Mouse (Mus musculus): ENCODE results near the gene Il17rd.

Gene Il17rd

DNA sequence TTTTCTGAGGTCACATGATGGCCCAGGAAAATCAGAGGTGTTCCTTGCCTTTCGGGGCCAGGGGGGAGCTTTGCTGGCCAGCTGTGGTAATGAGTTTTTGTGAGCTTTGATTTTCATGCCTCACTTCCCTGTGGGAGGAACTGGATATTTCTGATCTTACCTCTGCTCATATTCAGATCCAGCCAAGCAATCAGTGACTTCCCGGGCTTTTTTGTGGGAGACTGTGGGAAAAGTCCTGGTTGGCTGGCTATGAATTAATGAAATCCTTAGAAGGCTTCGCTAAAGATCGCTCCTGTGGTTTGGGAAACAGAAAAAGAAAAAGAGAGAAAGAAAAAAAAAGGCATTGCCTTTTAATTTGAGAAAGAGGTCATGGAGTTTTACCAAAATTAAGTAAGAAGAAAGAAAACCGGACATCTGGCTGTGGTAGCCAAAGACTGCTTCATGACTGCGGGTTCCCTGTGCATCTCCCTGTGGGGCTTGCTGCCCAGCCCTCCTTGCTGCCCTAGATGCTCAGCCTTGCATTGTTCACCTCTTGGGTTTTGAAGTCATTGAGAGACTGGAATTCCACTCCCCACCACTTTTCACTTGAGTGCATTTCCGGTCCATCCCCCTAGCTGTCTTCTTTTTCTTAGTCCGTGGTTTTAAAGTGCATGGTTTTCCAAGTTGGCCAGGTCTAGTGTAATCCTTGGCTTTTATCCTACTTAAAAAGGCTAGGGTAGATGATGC, 9.7 kb downstream of the Il17rd start:
- DNase-seq, result no peak

GRCm38 (mm10) chr14:27050043-27050442, 11.3 kb downstream of the Il17rd start:
- no peak for DNase-seq

DNA sequence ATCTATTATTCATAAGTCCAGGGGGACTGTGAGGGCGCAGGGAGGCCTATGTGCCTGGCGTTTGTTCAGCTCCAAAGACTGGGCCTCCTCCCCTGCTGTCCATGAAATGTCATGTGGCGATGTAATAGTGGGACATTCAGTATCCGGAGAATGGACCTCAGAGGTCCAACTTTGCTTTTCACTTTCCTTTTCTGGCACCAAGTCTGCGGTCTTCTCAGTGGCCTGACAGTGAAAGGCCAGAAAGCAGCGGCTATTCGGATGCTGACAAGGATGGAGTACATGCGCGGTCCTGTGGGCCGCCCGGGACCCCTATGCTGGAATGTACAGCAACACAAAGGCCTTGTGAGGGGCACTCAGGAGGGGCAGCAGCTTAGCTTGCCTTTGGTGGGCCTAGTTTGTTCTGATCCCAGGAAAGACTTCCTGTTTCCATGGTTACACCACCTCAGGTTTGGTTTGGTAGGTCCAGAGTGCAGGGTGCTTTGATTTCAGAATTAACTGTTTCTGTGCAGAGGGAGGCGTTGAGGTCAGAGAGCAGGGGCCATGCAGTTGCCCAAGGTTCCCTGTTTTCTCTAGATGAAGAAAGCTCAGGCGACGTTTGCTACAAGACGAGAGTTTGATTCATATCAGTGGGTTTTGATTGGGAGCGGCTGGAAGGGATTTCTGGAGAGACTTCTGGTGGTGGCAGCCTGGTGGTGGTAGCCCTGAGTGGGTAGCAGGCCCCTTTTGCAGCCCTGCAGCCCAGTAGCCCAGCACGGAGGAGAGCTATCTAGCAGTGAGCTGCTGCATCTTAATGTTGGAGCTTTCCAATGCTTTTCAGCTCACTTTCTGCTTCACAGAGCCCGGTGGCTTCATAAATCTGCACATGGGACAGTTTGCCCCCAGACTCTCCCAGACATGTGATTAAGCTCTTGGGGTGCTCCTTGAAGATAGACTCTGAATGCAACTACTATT, 12.1 kb downstream of the Il17rd start:
- no peak for DNase-seq

DNA sequence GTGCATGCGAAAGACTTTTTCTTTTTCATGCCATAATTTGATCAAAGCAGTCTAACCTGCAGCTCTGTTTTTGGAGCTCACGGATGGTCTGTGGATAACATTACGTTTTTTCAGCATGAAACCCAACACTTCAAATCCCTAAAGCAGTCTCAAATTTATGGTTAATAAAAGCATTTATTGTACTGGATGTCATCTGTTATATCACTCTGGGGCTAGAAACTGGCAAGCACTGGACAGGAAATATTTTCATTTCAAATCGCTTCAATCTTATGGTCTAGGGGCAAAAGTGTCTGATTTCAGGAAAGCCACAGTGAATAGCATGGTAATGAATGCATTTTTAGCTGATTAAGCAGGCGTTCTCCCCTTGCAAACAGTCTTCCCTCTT, 12.8 kb downstream of the Il17rd start:
- DNase-seq, result no peak

DNA sequence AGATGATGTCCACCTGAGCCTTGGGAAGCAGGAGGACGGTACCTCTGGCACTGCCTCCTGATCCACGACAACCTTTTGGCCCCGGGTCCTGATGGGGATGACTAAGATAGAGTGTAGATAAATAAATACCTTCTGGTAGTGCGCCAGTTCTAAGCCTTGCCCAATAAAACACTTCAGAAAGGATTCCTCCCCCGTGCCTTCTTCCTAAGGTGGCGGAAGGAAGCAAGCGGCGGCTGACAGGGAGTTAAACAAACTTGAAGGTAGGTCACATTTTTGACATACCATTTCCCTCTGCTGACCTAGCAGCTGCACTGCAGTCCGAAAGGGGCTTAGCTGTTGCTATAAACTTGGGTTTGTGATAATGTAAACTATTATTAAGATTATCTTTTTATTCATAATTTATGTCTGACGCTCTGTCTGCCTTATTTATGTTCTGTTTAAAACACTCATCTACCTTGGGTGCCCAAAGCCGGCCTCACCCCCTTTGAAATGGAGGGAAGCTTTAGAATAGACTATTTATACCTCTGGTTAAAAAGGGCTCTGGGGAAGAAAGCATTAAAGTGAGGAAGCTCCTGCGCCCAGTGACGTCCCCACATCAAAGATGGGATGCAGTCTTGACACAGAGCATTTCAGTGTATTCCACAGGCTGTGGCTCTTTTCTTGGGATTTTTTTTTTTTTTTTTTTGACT, 19.9 kb downstream of the Il17rd start:
- DNase-seq, result no peak

DNA sequence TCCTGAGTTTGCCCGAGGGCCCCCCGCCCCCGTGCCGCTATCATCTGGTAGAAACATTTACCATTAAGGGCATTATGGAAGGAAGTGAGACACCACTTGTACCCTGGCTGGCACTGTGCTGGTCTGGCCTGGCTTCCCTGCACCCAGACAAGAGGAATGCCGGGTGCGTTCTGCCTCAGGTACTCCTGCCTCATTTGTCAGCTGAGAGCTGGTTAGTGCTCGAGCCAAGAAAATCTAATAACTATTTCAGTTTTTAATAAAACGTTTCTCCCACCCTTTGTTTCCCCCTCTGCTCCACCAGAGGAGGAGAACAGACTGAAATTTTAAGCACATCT, 20.4 kb downstream of the Il17rd start:
- DNase-seq, result no peak

- DNase-seq, result no peak
Measured at GRCm38 (mm10) chr14:27063338-27063737, 24.6 kb downstream of the Il17rd start.

GRCm38 (mm10) chr14:27066171-27066929, 27.6 kb downstream of the Il17rd start:
- DNase-seq, result no peak

DNA sequence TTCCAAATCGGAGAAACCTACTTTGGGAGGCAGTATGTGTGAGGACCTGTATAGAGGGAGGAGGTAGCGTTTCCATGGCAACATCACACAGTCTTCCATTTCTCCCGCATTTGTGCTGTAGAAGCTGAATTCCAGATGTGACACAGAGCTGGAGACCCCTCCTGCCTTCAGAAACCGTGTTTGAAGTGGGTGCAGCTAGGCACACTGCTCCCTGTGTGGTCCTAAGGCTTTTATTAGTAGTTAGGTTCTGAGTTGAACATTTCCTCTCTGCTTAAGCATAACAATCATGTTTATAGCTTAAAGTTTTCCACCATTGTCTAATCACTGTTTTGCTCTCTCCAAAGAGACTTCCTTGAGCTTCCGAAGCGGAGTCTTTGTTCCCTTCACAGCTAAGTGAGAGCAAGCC, 29.1 kb downstream of the Il17rd start:
- DNase-seq, result no peak

DNA sequence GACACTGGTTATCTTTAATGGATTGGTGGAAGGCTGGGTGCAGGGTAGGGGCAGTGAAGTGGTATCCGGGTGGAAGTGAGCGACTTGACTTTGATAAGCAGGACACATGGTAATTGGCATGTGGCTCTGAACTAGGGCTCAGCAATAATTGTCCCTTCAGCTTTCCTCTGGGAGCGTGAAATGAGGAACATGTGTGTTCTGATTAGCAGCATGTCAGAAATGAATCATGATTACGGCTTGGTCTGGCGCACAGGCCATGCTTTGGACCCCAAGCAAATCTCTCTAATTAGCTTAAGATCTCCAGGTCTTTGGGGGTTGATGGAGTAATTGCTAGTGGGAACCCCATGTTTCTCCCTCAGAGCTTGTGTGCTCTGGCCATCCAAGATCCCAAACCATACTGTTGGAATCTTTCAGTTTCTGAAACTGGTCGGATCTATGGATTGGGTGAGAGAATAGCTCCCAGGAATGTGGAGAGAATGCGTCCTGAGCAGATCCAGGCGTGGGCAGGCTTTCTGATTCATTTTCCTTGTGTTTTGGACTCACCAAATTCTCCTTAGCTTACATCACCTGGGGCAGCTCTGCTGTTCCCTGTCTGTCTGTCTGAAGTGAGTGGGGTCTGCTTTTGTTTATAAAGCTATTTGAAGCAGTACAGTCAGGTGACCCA, 30.8 kb downstream of the Il17rd start:
- DNase-seq, result no peak

DNA sequence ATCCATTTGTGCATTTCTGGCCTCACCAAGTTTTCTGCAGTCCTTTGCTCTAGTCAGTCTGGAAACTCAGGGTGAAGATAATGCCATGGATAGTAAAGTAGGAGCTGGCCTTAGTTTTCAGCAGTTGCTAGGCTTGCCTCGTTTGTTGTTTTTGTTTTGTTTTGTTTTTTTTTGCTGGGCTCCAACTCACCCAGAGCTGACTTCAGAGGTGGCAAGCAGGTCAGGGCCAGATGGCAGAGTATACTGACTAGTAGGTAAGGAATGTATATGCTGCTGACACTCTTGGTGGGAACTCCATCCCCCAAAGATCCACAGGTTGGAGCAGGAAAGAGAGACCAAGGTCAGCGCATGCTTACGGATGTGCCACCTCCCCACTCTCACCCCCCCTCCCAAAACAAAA, 31.4 kb downstream of the Il17rd start:
- DNase-seq, result no peak

DNA sequence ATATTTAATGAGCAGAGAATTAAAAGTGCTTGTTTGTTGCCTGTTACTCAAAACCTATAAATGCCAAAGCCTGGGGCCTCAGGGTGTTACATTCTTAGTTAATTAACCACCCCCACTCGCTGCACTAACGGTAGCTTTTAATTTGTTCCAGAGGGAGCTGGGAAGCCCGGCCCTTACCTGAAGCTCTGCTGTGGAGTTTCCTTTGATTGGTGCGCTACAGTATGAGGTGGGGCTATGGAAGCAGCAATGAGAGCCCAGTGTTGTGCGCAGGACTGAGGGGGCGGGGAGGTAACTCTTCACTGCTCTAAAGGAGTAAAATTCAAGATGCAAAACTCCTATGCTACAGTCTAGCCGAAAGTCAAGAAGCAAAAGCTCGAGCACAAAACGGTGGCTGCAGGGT, 32.0 kb downstream of the Il17rd start:
- no peak for DNase-seq

- no peak for DNase-seq
Measured at GRCm38 (mm10) chr14:27071985-27072384, 33.2 kb downstream of the Il17rd start.

GRCm38 (mm10) chr14:27075084-27075483, 36.3 kb downstream of the Il17rd start:
- DNase-seq, result no peak

- no peak for DNase-seq
Measured at GRCm38 (mm10) chr14:27075909-27076521, 37.3 kb downstream of the Il17rd start.

GRCm38 (mm10) chr14:27076522-27076920, 37.8 kb downstream of the Il17rd start:
- DNase-seq, result no peak

- DNase-seq, result no peak
Measured at GRCm38 (mm10) chr14:27081536-27082275, 43.0 kb downstream of the Il17rd start.

DNA sequence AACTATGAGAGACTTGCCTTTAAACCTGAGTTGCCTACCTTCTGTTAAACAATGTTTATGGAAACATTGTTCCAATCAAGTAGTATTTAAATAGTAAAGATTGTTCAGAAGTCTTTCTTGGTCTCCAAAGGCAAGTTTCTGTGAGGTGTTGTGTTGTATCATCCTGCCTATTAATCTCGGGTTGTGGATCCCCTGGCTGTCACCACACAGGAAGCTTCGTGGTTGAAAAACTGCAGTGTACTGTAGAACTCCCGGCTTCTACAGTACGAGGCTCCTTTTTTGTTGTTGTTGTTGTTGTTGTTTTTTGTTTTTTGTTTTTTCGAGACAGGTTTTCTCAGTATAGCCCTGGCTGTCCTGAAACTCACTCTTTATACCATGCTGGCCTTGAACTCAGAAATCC, 46.7 kb downstream of the Il17rd start:
- DNase-seq, result no peak

- no peak for DNase-seq
Measured at GRCm38 (mm10) chr14:27085999-27086398, 47.3 kb downstream of the Il17rd start.

DNA sequence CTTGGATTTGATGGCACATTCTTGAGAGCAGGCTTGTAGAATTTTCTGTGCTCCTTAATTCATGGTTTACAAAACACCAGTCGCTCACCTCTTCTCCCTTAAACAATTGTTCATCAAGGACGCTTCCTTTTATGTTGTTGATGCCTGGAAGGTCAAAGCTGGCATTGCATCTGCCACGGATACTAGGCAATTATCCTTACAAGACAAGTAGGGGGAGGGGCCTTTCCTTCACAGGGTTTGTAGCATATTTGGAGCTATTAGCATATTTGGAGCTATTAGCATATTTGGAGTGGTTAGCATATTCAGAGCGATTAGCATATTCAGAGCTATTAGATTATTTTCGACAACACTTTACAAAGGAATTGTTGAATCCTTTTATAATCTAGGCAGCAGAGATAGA, 55.5 kb downstream of the Il17rd start:
- DNase-seq, result no peak

DNA sequence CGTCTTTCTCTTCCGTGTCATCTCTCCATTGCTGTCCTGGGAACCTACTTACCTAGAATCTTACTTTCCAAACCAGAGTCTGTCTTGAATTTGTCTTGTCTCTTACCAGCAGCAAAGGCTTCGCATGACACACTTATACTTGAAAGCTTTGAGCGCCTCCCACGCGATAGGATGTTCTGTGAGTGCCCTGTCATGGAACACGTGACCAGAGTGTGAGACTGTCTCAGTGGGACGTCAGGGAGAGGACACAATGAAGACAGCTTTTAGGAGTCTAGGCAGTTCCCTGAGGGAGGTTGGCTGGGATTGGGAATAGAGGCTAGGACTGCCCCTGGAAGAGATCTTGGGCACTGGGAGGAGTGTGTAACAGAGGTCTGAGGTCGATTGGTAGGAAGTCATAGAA, 57.4 kb downstream of the Il17rd start:
- no peak for DNase-seq

Measured in right cerebral cortex, postnatal 4 days (tissue).